Mouse (Mus musculus) midbrain, embryonic 13.5 days (tissue): ENCODE measurements around the gene Nufip2. TPM values are rescaled to one million over a fixed set of nuclear protein-coding genes. Genes with fewer than 3 reads are reported as not detected.
A peak's percentile ranks its signal among the peaks of the same experiment; 100 is the strongest.

Source experiments
- ATAC-seq: fragments of 200-750 bp; cut with Nextera tagmentation; 2 replicates; pipeline ENCODE4 v1.8.0; 2017; ENCODE audit warnings: mild to moderate bottlenecking, moderate TSS enrichment, moderate library complexity
- H3K27ac ChIP-seq: fragments of 300-500 bp; sonication (generic); 2 replicates; pipeline ENCODE4 v1.5.1; 2015; ENCODE audit warnings: inconsistent platforms, mild to moderate bottlenecking, moderate library complexity
- H3K27me3 ChIP-seq: fragments of 300-500 bp; sonication (generic); 2 replicates; pipeline ENCODE4 v1.6.1; 2015; ENCODE audit warnings: mild to moderate bottlenecking, inconsistent platforms
- H3K36me3 ChIP-seq: fragments of 300-500 bp; sonication (generic); 2 replicates; pipeline ENCODE4 v1.6.1; 2015; ENCODE audit warnings: mild to moderate bottlenecking, inconsistent platforms
- H3K4me1 ChIP-seq: fragments of 300-500 bp; sonication (generic); replicated peaks from 2 replicates; pipeline ENCODE4 v1.6.1; 2015; ENCODE audit warnings: inconsistent platforms
- H3K4me2 ChIP-seq: fragments of 300-500 bp; sonication (generic); replicated peaks from 2 replicates; pipeline ENCODE4 v1.6.1; 2015; ENCODE audit warnings: moderate library complexity, mild to moderate bottlenecking, inconsistent platforms
- H3K4me3 ChIP-seq: fragments of 300-500 bp; sonication (generic); replicated peaks from 2 replicates; pipeline ENCODE4 v1.5.1; 2015; ENCODE audit warnings: mild to moderate bottlenecking, inconsistent platforms
- H3K9ac ChIP-seq: fragments of 300-500 bp; sonication (generic); replicated peaks from 2 replicates; pipeline ENCODE4 v1.6.1; 2015; ENCODE audit warnings: mild to moderate bottlenecking, inconsistent platforms
- H3K9me3 ChIP-seq: fragments of 300-500 bp; sonication (generic); 2 replicates; pipeline ENCODE4 v1.6.1; 2016; ENCODE audit warnings: mild to moderate bottlenecking, inconsistent platforms
- WGBS: fragments of 180-500 bp; shearing (Covaris S2); methylation state at CpG from one replicate; pipeline ENCODE4 v1.1.7; 2015; 5-methylcytosine and 5-hydroxymethylcytosine counted together
- polyA plus RNA-seq: library from polyadenylated mRNA; unstranded; fragments of >200 nt; fragmentation: Nextera tagmentation; extraction: Ambion mirVana; gene quantifications from 2 replicates; pipeline ENCODE4 v1.2.1, GENCODE M21; 2015

Nufip2 gene
- polyA plus RNA-seq, 1 experiment from 2014 or later = 4.9 TPM

GRCm38 (mm10) chr11:77673428-77673991 lies 12.4 kb upstream of the Nufip2 start:
- Histone ChIP-seq H3K4me2 (no peak overlapping the region), H3K9ac (no peak overlapping the region), H3K36me3 (no peaks in the 10 kb centered on the region), H3K27me3 (no peaks in the 10 kb centered on the region), H3K9me3 (no peaks in the 10 kb centered on the region), H3K4me1 (no peaks in the 10 kb centered on the region), H3K27ac (no peak overlapping the region), H3K4me3 (no peak overlapping the region)
- 63% methylated on average over 4 of the region's 4 CpGs for WGBS
- ATAC-seq = no peak

DNA sequence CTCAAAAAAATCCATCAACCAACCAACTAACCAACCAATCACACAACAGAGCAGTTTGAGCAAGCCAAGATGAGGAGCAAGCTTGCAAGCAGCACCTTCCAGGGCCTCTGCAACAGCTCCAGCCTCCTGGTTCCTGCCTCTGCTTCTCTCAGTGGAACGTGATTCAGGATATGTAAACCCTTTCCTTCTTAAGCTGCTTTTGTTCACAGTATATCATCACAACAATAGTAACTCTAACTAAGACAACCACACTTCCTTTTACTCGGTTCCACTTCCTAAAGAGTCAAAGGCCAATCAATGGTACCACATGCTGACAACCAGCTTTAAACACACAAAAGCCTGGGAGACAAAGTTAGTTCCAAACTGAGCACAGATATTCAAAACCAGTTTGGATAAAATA lies 5.9 kb upstream of the Nufip2 start:
- Histone ChIP-seq H3K27me3 (no peaks in the 10 kb centered on the region), H3K27ac (no peak overlapping the region), H3K4me3 (no peak overlapping the region), H3K9me3 (no peaks in the 10 kb centered on the region), H3K9ac (no peak overlapping the region), H3K4me1 (peaks cover 3% of the 10 kb centered on the region), H3K4me2 (no peak overlapping the region), H3K36me3 (no peaks in the 10 kb centered on the region)
- no peak for ATAC-seq
- WGBS = 6% methylated on average over 2 of the region's 2 CpGs

GRCm38 (mm10) chr11:77684896-77685295 lies 1.1 kb upstream of the Nufip2 start:
- 71% methylated on average over 2 of the region's 2 CpGs for WGBS
- no peaks in the 10 kb centered on the region for H3K27me3 ChIP-seq
- H3K4me2 ChIP-seq = 0 out of 2 replicates have a peak overlapping the region, but pooled peaks have one; percentile 11
- H3K4me3 ChIP-seq = no peak overlapping the region
- H3K27ac ChIP-seq = no peak overlapping the region
- ATAC-seq = no peak
- H3K9me3 ChIP-seq = no peaks in the 10 kb centered on the region
- H3K9ac ChIP-seq = no peak overlapping the region
- no peaks in the 10 kb centered on the region for H3K36me3 ChIP-seq
- peaks cover 19% of the 10 kb centered on the region for H3K4me1 ChIP-seq

GRCm38 (mm10) chr11:77686346-77686840 lies 438 bp downstream of the Nufip2 start:
- peak overlapping the region; percentile 83 for H3K4me3 ChIP-seq
- WGBS = under 1% methylated on average over 30 of the region's 30 CpGs
- ATAC-seq = peak; percentile 70
- peaks cover 19% of the 10 kb centered on the region for H3K4me1 ChIP-seq
- peak overlapping the region; percentile 74 for H3K4me2 ChIP-seq
- no peaks in the 10 kb centered on the region for H3K9me3 ChIP-seq
- H3K9ac ChIP-seq = peak overlapping the region; percentile 98
- H3K27me3 ChIP-seq = no peaks in the 10 kb centered on the region
- H3K36me3 ChIP-seq = peaks cover under 1% of the 10 kb centered on the region
- H3K27ac ChIP-seq = peak overlapping the region; percentile 98

GRCm38 (mm10) chr11:77686841-77687540 lies 1.0 kb downstream of the Nufip2 start:
- peak overlapping the region; percentile 98 for H3K27ac ChIP-seq
- peaks cover 19% of the 10 kb centered on the region for H3K4me1 ChIP-seq
- WGBS = under 1% methylated on average over 61 of the region's 76 CpGs
- no peaks in the 10 kb centered on the region for H3K27me3 ChIP-seq
- H3K9me3 ChIP-seq = no peaks in the 10 kb centered on the region
- H3K4me3 ChIP-seq = peak overlapping the region; percentile 83
- peak; percentile 18 for ATAC-seq
- H3K4me2 ChIP-seq = peak overlapping the region; percentile 74
- peak overlapping the region; percentile 98 for H3K9ac ChIP-seq
- peaks cover 7% of the 10 kb centered on the region for H3K36me3 ChIP-seq

DNA sequence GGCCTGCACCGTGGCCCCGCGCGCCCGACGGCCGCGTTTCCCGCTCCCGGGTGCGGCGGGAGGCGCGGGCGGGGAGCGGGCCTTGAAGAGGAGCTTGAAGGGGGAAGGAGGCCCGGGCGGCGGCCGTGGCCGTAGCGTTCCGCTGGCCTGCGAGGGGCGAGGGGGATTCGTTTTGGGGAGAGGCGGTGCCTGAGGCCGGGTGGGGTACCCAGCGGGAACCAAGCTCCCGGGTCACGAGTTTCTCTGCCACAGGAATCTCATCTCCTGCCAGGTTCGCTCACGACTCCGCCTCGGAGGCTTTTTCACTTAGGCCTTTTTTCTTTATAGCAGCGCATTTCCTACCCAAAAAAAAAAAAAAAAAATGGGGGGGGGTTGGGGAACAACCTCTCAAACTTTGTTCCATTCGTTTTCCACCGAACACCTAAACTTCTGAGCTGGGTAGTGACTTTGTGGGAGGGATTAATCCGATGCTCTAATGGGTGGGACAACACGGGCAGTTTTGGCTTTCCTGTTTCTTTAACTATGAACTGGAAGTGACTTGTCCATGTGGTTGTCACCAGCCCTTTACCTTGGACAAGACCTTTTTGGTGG lies 1.7 kb downstream of the Nufip2 start:
- Histone ChIP-seq H3K9ac (peak overlapping the region; percentile 98), H3K4me3 (peak overlapping the region; percentile 83), H3K9me3 (no peaks in the 10 kb centered on the region), H3K4me2 (peak overlapping the region; percentile 74), H3K4me1 (peaks cover 23% of the 10 kb centered on the region), H3K27me3 (no peaks in the 10 kb centered on the region), H3K27ac (peak overlapping the region; percentile 98), H3K36me3 (peaks cover 13% of the 10 kb centered on the region)
- WGBS = under 1% methylated on average over 39 of the region's 40 CpGs
- ATAC-seq = no peak

DNA sequence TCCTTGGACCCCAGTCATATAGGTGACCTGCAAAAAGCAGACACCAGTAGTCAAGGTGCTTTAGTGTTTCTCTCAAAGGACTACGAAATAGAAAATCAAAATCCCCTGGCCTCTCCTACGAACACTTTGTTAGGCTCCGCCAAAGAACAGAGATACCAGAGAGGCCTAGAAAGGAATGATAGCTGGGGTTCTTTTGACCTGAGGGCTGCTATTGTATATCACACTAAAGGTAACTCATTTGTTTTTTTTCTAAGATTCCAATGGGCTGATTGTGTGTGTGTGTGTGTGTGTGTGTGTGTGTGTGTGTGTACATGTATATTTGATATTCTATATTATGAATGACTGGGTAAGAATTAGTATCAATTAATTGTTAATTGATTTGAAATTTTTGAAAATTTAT lies 7.1 kb downstream of the Nufip2 start:
- Histone ChIP-seq H3K27me3 (no peaks in the 10 kb centered on the region), H3K9ac (no peak overlapping the region), H3K36me3 (peaks cover 47% of the 10 kb centered on the region), H3K9me3 (no peaks in the 10 kb centered on the region), H3K27ac (no peak overlapping the region), H3K4me2 (no peak overlapping the region), H3K4me1 (peaks cover 26% of the 10 kb centered on the region), H3K4me3 (no peak overlapping the region)
- ATAC-seq = no peak
- 92% methylated on average over 3 of the region's 3 CpGs for WGBS

GRCm38 (mm10) chr11:77697232-77697631 lies 11.3 kb downstream of the Nufip2 start:
- WGBS = 86% methylated on average over 2 of the region's 2 CpGs
- Histone ChIP-seq H3K36me3 (peaks cover 53% of the 10 kb centered on the region), H3K4me1 (peaks cover 17% of the 10 kb centered on the region), H3K4me3 (no peak overlapping the region), H3K9ac (no peak overlapping the region), H3K4me2 (no peak overlapping the region), H3K27me3 (no peaks in the 10 kb centered on the region), H3K27ac (no peak overlapping the region), H3K9me3 (no peaks in the 10 kb centered on the region)
- no peak for ATAC-seq

DNA sequence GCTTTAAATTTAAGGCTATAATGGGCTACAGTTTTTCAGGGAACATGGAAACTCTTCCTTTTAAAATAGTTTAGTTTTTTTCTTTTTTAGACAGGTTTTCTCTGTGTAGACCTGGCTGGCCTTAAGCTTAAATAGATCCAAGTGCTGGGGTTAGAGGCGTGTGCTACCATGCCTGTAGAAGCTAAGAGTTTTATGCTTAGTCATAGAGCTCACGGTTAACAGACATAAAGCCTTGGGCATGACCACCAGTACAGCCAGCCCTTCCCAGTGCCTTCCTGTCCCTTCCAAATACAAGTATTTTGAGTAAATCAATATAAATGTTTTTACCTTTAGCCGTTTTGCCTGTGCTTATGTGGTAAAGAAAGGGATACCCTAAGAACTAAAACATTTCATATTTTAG lies 20.0 kb downstream of the Nufip2 start:
- H3K4me2 ChIP-seq = no peak overlapping the region
- no peaks in the 10 kb centered on the region for H3K9me3 ChIP-seq
- 98% methylated on average over 3 of the region's 3 CpGs for WGBS
- no peak overlapping the region for H3K9ac ChIP-seq
- H3K36me3 ChIP-seq = peaks cover 41% of the 10 kb centered on the region
- ATAC-seq = no peak
- no peak overlapping the region for H3K27ac ChIP-seq
- no peaks in the 10 kb centered on the region for H3K27me3 ChIP-seq
- H3K4me1 ChIP-seq = no peaks in the 10 kb centered on the region
- H3K4me3 ChIP-seq = no peak overlapping the region

- Histone ChIP-seq H3K4me1 (no peaks in the 10 kb centered on the region), H3K27ac (no peak overlapping the region), H3K4me3 (no peak overlapping the region), H3K9ac (no peak overlapping the region), H3K36me3 (peaks cover 28% of the 10 kb centered on the region), H3K4me2 (no peak overlapping the region), H3K9me3 (no peaks in the 10 kb centered on the region), H3K27me3 (no peaks in the 10 kb centered on the region)
- 90% methylated on average over 3 of the region's 3 CpGs for WGBS
- ATAC-seq = no peak
Observed at GRCm38 (mm10) chr11:77709039-77709438, 23.1 kb downstream of the Nufip2 start.

DNA sequence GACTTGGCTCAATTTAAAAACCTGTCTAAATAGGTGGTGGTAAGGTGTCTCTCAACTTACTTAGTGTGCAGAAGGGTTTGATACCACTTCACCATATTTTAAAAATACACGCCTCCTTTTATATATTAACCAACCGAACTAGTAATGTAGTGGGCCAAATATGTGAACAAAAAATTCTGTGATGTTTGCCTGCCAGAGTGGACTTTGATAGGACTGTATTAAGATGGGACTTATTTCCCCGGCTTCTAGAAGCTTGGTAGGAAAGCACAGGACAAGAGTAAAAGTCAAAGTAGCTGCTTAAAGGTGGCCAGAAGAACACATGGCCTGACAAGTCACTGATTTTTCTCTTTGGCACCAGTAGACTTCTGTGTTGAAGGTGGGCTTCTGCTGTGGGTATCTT lies 27.8 kb downstream of the Nufip2 start:
- 96% methylated on average over 3 of the region's 3 CpGs for WGBS
- Histone ChIP-seq H3K36me3 (0 out of 2 replicates have a peak, but pooled peaks cover 4% of the 10 kb centered on the region), H3K27ac (no peak overlapping the region), H3K4me3 (no peak overlapping the region), H3K9ac (no peak overlapping the region), H3K9me3 (no peaks in the 10 kb centered on the region), H3K4me2 (no peak overlapping the region), H3K4me1 (no peaks in the 10 kb centered on the region), H3K27me3 (no peaks in the 10 kb centered on the region)
- ATAC-seq = no peak

DNA sequence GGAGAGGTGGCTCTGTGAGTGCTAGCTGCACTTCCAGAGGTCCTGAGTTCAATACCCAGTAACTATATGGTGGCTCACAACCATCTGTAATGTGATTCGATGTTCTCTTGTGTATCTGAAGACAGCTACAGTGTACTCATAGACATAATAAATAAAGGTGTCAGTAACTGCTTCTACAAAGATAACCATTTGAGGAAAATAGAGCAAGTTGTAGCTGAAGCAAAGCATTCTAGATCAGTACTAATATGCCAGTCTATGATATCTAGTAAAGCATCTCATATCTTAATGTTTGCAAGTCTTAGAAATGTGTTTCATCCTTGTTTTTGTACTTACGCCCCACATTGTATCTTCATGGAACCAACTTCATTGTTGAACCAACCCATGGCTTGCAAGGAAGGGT lies 33.1 kb downstream of the Nufip2 start:
- Histone ChIP-seq H3K27me3 (no peaks in the 10 kb centered on the region), H3K27ac (no peak overlapping the region), H3K4me1 (no peaks in the 10 kb centered on the region), H3K4me3 (no peak overlapping the region), H3K36me3 (no peaks in the 10 kb centered on the region), H3K9ac (no peak overlapping the region), H3K9me3 (no peaks in the 10 kb centered on the region), H3K4me2 (no peak overlapping the region)
- ATAC-seq = no peak
- WGBS = 96% methylated on average over 2 of the region's 2 CpGs
